Comparison of ENCODE assay signal across 8 mouse cellular contexts in the genomic region with DNA sequence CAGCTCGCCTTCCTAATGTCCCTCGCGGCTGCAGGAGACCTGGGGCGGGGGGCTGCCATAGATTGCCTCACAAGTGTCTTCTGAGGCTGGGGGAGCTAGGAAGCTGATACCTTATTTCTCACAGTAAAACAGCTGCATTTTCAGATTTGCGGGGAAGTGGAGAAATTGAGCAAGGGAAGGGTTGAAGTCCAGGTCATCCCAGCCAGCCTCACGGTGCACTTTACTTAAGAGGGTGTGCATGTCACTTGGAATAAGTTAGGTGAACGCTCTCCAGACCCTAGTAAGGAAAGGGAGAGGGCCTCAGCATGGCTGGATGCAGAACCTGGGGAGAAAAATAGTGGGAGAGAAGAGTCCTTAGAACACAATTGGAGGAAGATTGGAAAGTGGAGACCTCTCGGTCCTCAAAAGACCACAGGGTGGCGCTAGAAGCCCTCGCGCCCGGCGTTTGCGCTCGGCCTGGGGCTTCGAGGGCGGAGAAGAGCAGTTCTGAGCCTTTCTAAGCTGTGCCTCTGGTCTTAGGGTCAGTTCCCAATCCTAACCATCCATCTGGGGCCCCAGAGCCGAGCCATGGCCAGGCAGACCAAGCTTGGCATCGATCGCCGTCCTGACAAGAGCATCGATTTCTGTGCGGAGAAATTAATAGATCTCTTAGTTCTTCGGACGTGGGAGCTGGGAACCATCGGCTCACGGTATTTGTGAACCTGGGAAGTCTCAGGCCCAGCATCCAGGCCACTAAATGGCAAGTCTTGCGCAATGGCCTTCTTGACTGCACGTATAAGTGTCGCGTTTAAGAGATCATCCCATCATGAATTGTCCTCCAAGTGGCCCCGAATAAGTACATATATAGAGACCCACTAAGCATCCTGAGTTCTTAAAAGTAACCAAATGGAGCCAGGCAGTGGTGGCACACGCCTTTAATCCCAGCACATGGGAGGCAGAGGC. TPM values are rescaled to one million over a fixed set of nuclear protein-coding genes. Genes with fewer than 3 reads are reported as not detected.
DNase-seq lines count a peak whose midpoint lies in the region; ATAC-seq and TF ChIP-seq lines count a peak whose summit lies in the region.

No protein-coding gene starts in this region.

- H3K9me3 ChIP-seq in forebrain, embryonic 15.5 days = no peaks in the 10 kb centered on the region
- no peaks in the 10 kb centered on the region for H3K9me3 ChIP-seq in hindbrain, embryonic 11.5 days (ENCODE audit: control insufficient read depth, low read length)

- no peaks in the 10 kb centered on the region for H3K36me3 ChIP-seq in forebrain, embryonic 15.5 days
- no peaks in the 10 kb centered on the region for H3K36me3 ChIP-seq in hindbrain, embryonic 11.5 days (ENCODE audit: control insufficient read depth, insufficient read depth, low read length)

- H3K9ac ChIP-seq in forebrain, embryonic 15.5 days (replicated peaks) = 0 out of 2 replicates have a peak overlapping the region, but pooled peaks have one; percentile 11
- H3K9ac ChIP-seq in hindbrain, embryonic 11.5 days (ENCODE audit: low read depth, low read length) = peak overlapping the region; percentile 3; the same call in 1 of the 2 replicates

- WGBS in forebrain, embryonic 15.5 days = 14% methylated on average over 33 of the region's 33 CpGs
- 15% methylated on average over 33 of the region's 33 CpGs for WGBS in hindbrain, embryonic 11.5 days

- peaks cover 19% of the 10 kb centered on the region for H3K4me1 ChIP-seq in forebrain, embryonic 15.5 days
- peaks cover 4% of the 10 kb centered on the region for H3K4me1 ChIP-seq in hindbrain, embryonic 11.5 days (replicated peaks; ENCODE audit: control insufficient read depth, insufficient read depth, low read length)

- TF ChIP-seq CTCF in left cerebral cortex, adult 2 months (IDR thresholded peaks at IDR 0.05) = peak; percentile 77

- no peak overlapping the region for H3K27ac ChIP-seq in forebrain, embryonic 15.5 days (replicated peaks)
- H3K27ac ChIP-seq in hindbrain, embryonic 11.5 days (ENCODE audit: low read depth, low read length) = no peak overlapping the region
- H3K27ac ChIP-seq in left cerebral cortex, adult 2 months = no peak overlapping the region

- DNase-seq in cerebellum, adult 11 months = peak; percentile 22
- DNase-seq in cerebellum, adult 11-12 months = peak; percentile 20
- peak; percentile 86 for DNase-seq in hindbrain, embryonic 11.5 days (ENCODE audit: low spot score)
- DNase-seq in left cerebral cortex, adult 2 months (ENCODE audit: extremely low spot score in 1 of 2, low spot score in 2 of 2) = peak; percentile 23 to 50
- DNase-seq in lung, postnatal 4 days = peak; percentile 63 to 75
- peak; percentile 64 for DNase-seq in right cerebral cortex, postnatal 14 days

- intact Hi-C loops in left cerebral cortex, adult 2 months (cut with DNase I) = loop anchor here (1.0 to 2.0 kb wide), 2 partner anchors 21 to 65 kb away; no protein-coding TSS in a partner anchor

- ATAC-seq in cerebellum, adult (ENCODE audit: insufficient number of reproducible peaks, low FRiP score, low TSS enrichment) = no peak
- ATAC-seq in forebrain, embryonic 15.5 days (replicated peaks) = no peak
- peak; percentile 60; the same call in 1 of the 2 replicates for ATAC-seq in hindbrain, embryonic 11.5 days (ENCODE audit: low FRiP score)

- peak overlapping the region; percentile 33 for H3K4me3 ChIP-seq in forebrain, embryonic 15.5 days
- peak overlapping the region; percentile 27 for H3K4me3 ChIP-seq in hindbrain, embryonic 11.5 days (ENCODE audit: low read depth, low read length)
- no peak overlapping the region for H3K4me3 ChIP-seq in left cerebral cortex, adult 2 months

- peak overlapping the region; percentile 48 for H3K4me2 ChIP-seq in forebrain, embryonic 15.5 days (replicated peaks)
- peak overlapping the region; percentile 41 for H3K4me2 ChIP-seq in hindbrain, embryonic 11.5 days (replicated peaks; ENCODE audit: low read depth, low read length)

- peaks cover 78% of the 10 kb centered on the region for H3K27me3 ChIP-seq in forebrain, embryonic 15.5 days
- H3K27me3 ChIP-seq in hindbrain, embryonic 11.5 days (ENCODE audit: control insufficient read depth, insufficient read depth, low read length) = peaks cover 66% of the 10 kb centered on the region

RNA-seq across cellular contexts. Expression of gene Ntrk1, which starts 0.6 kb away (rescaled TPM):
- polyA plus RNA-seq in forebrain, embryonic 15.5 days (2015; fragmentation: Nextera tagmentation; extraction: Ambion mirVana) = 1.0 and 1.3 TPM in 2 replicates
- polyA plus RNA-seq in hindbrain, embryonic 11.5 days (2014; fragmentation: Nextera tagmentation; extraction: Ambion mirVana) = 6.7 and 8.5 TPM in 2 replicates
- total RNA-seq in left cerebral cortex, adult 2 months (2021) = under 1 TPM; 0.14 to 0.47 TPM

RNA-seq across cellular contexts. Expression of gene Insrr, which starts 1.1 kb away (rescaled TPM):
- 0.41 and 0.52 TPM in 2 replicates for polyA plus RNA-seq in forebrain, embryonic 15.5 days (2015; fragmentation: Nextera tagmentation; extraction: Ambion mirVana)
- 0.36 and 0.83 TPM in 2 replicates for polyA plus RNA-seq in hindbrain, embryonic 11.5 days (2014; fragmentation: Nextera tagmentation; extraction: Ambion mirVana)
- under 1 TPM; 0.54 to 0.72 TPM for total RNA-seq in left cerebral cortex, adult 2 months (2021)

RNA-seq across cellular contexts. Expression of gene Pear1, which starts 28.5 kb away (rescaled TPM):
- polyA plus RNA-seq in forebrain, embryonic 15.5 days (2015; fragmentation: Nextera tagmentation; extraction: Ambion mirVana) = 4.7 and 7.2 TPM in 2 replicates
- 8.6 and 10.1 TPM in 2 replicates for polyA plus RNA-seq in hindbrain, embryonic 11.5 days (2014; fragmentation: Nextera tagmentation; extraction: Ambion mirVana)
- total RNA-seq in left cerebral cortex, adult 2 months (2021) = 1 to 10 TPM; 7.8 to 7.9 TPM

RNA-seq across cellular contexts. Expression of gene Lrrc71, which starts 47.2 kb away (rescaled TPM):
- 0.61 and 1.2 TPM in 2 replicates for polyA plus RNA-seq in forebrain, embryonic 15.5 days (2015; fragmentation: Nextera tagmentation; extraction: Ambion mirVana)
- 0.40 and 0.83 TPM in 2 replicates for polyA plus RNA-seq in hindbrain, embryonic 11.5 days (2014; fragmentation: Nextera tagmentation; extraction: Ambion mirVana)
- under 1 TPM; 0.16 to 0.54 TPM for total RNA-seq in left cerebral cortex, adult 2 months (2021)

RNA-seq across cellular contexts. Expression of gene Sh2d2a, which starts 50.9 kb away (rescaled TPM):
- polyA plus RNA-seq in forebrain, embryonic 15.5 days (2015; fragmentation: Nextera tagmentation; extraction: Ambion mirVana) = not detected in 2 replicates
- polyA plus RNA-seq in hindbrain, embryonic 11.5 days (2014; fragmentation: Nextera tagmentation; extraction: Ambion mirVana) = not detected in 2 replicates
- total RNA-seq in left cerebral cortex, adult 2 months (2021) = not detected

Comparison
In these comparisons a context has a peak if more than half of its experiments do, and no peak if none do; other contexts are left out.
1. DNase-seq: peak in every context shown above with its lines; median percentile 86 in hindbrain, embryonic 11.5 days; 69 in lung, postnatal 4 days; 64 in right cerebral cortex, postnatal 14 days; 36 in left cerebral cortex, adult 2 months; 22 in cerebellum, adult 11 months; 20 in cerebellum, adult 11-12 months.